Mouse (Mus musculus) retina, postnatal 7 days (tissue): ENCODE results near the gene Proser3.
"Not testable (repeated sequence)": the region's sequence is repeated elsewhere in the genome, so short reads cannot be mapped to it uniquely, and the experiment has no call there.

Experiments used
- DNase-seq: peaks from one replicate; pipeline ENCODE4 v3.0.0-alpha.2; 2012; ENCODE audit warnings: low read depth, low spot score

Proser3 gene

GRCm38 (mm10) chr7:30544327-30544726 lies 7.8 kb downstream of the Proser3 start:
- no peak for DNase-seq

DNA sequence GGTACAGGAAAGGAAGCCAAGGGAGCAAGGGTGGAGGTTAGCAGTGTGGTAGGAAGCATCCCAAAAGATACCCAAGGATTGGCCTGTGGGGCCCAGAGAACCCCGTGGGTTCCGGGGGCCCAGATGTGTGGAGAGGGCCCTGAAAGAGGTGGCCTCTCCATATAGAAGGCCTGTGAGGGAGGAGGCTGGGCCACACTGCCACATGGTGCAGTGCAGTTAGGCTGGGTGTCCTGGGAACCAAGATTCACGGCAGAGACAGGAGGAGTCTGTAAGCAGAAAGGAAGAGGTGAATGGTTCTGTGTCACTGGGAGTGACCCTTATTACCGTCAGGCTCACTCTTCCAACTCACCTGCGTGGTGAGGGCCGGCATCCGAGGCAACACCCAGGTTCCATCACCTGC lies 11.5 kb downstream of the Proser3 start:
- DNase-seq: no peak

DNA sequence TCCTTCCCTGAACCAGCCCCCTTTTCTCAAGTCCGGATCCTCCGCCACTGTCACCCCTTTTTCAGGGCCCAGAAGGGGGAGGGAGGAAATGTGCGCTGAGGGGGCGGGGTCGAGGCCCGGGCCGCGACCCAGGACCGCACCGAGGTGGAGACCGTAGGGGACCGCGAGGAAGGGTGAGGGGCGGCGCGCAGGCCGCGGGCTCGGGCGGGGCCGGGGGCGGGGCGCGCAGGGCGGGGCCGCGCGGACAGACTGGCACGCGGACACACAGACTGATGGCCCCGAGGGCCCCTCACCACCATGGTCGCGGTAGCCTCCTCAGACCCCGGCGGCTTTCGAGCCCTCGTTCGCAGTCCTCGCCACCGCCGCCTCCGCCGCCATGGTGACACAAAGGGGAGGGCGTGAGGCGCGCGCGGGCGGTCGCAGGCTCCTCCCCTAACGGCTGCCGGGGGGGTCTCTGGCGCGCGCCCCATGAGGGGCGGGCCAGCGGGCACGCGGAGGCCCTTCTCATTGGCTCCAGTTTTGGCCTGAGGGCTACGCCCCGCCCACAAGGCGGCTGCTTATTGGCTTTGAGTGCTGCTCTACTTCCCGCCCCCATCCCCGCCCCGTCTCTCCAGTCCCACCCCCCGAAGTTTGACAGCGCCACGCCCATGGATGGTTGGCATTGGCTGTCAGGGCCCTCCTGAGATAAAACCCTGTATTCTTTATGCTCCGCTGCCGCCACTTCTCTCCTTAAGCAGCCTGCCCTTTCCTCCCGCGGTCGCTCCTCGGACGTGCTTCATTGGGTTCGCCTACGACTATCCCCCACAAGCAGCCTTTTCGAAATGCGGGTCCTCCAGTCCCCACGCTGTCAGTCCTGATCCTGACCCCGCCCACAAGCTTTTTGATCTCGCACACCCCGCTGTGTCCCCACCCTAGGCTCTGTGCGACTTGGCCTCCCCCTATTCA lies 17.2 kb downstream of the Proser3 start, which contains the start of gene Arhgap33:
Arhgap33 (minus strand) TSS at position 428 of the 945 bp plus-strand sequence.
- peak; percentile 94 for DNase-seq

- DNase-seq: peak; percentile 11
Measured at GRCm38 (mm10) chr7:30533941-30534632, 18.0 kb downstream of the Proser3 start.

DNA sequence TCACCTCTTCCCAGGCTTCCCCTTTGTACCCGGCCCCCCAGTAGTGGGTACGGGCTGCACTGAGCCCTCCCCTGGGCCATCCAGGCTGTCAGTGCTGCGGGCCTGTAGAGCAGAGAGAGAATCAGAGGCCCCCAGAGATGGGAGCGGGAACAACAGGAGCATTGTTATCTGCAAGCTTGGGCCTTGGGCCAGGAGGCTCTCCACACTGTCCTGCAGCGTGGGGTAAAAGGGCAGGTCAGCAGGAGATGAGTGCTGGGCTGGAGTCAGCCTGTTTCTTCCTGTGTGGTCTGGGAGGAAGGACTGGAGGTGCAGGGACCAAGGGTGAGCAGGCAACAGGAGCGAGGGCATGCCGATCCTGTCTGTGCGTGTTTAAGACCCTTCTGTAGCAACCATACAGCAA lies 19.2 kb downstream of the Proser3 start:
- DNase-seq: peak; percentile 6

DNA sequence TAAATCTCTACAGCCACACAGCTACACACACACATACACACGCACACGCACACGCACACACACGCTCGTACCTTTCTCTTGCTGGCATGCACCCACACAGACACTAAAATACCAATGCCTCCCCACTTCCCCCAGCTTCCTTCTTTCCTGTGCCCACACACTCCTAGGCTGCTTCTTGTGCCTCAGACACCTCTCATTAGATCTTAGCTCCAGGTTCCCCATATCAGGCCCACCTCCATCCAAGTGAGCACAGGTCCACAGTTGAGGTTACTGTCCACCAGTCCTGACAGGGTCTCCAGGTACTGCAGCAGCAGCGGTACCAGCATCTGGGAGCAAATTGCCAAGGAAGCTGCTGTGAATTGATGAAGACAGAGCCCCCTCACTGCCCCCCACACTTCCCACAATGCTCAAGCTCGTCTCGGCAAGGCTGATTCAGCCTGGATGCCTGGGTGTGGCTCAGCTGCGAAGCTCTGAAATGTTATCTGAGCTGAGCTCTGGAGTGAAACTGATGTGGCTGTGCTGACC lies 20.7 kb downstream of the Proser3 start:
- DNase-seq: no peak

- no peak for DNase-seq
Measured at GRCm38 (mm10) chr7:30526981-30527380, 25.1 kb downstream of the Proser3 start.

DNA sequence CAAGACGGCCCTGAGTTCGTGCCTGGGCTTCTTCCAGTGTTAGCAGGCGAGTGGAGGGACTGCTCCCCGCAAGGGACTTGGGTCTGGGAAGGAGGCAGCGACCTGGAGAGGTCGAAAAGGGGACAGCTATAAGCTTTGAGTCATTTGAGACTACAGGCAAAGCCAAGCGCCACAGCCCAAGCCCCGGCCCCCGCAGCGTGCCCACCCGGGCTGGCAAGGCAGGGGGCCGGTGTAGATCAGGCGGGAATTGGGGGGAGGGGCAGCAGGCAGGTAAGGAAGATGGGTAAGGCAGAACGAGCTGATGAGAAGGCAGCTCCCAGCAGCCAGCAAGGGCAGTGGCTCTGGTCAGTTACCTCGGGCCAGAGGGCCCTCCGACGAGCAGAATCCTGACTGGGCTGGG lies 25.7 kb downstream of the Proser3 start:
- DNase-seq: no peak

- DNase-seq: no peak
Measured at GRCm38 (mm10) chr7:30525954-30526353, 26.1 kb downstream of the Proser3 start.

DNA sequence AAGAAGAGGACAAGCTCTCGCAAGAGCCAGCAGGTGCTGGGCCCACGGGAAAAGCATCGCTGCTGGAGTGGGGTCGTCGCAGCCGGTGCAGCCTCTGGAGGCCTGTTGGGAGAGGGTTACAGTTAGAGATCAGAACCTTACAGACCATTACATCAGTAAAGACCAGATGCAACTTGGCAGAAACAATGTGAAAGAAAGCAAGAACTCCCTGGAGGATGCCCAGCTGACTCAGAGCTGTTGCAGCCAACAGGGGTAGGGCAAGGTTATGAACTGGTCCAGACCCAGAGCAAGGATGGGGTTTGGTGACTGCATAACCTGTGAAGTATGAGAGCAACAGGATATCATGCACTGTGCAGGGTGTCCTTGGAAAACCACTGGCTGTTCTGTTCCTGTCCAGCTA lies 27.6 kb downstream of the Proser3 start:
- no peak for DNase-seq

DNA sequence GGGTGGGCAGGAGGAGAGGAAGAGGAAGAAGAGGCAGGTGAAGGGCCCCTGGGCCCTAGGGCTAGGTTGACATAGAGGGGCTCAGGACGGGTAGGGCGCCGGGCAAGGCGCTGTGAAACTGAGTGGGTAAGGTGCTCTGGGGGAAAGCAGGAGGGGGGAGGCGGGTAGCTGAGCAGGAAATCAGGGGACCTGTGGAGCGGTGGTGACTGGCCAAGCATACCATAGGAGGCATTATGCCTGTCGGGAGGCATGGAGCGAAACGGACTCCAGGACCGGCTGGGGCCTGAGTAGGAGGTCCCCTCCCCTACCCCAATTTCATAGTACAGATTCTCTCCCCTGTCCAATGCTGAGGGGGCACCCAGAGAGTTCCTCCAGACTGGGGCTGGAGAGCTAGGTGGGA lies 29.2 kb downstream of the Proser3 start:
- no peak for DNase-seq

GRCm38 (mm10) chr7:30520856-30521255 lies 31.2 kb downstream of the Proser3 start:
- DNase-seq: no peak

GRCm38 (mm10) chr7:30520396-30520795 lies 31.7 kb downstream of the Proser3 start:
- no peak for DNase-seq

- no peak for DNase-seq
Measured at GRCm38 (mm10) chr7:30518325-30518724, 33.8 kb downstream of the Proser3 start.

DNA sequence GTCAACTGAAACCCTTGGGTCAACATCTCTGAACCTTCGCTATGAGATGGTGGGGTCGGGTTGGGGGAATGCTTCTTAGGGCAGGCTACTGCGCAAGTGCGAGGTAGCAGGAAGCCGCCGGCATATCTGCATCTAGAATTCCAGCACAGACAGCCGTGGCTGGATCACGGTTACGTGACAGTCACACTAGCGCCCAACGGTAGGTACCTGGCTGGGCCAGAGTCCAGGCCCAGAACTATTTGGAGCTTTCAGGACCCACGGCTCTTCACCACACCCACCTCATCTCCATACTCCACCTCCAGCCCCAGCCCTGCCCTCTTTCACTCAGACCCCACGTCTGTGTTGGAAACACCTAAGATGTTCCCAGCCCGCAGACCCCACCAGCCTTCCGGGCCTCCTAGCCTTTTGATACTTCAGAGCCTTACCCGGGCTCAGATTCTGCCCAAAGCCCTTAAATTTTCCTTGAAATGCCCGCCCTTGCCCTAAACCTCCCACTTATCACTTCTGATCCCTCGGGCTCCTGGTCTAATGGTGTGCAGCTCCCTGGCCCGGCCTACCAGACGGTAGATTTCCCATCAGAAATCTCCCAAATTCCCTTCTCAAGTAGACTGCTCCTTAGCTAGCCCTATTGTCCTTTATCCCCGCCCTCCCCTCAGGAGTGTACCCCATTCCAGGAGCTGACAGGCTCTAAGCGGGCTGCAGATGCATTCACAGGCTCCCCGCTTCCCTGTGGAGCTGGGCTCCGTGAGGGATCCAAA lies 36.9 kb downstream of the Proser3 start:
- no peak for DNase-seq

GRCm38 (mm10) chr7:30508061-30508460 lies 44.0 kb downstream of the Proser3 start:
- no peak for DNase-seq

GRCm38 (mm10) chr7:30501159-30501558 lies 50.9 kb downstream of the Proser3 start:
- not testable (repeated sequence) for DNase-seq

DNA sequence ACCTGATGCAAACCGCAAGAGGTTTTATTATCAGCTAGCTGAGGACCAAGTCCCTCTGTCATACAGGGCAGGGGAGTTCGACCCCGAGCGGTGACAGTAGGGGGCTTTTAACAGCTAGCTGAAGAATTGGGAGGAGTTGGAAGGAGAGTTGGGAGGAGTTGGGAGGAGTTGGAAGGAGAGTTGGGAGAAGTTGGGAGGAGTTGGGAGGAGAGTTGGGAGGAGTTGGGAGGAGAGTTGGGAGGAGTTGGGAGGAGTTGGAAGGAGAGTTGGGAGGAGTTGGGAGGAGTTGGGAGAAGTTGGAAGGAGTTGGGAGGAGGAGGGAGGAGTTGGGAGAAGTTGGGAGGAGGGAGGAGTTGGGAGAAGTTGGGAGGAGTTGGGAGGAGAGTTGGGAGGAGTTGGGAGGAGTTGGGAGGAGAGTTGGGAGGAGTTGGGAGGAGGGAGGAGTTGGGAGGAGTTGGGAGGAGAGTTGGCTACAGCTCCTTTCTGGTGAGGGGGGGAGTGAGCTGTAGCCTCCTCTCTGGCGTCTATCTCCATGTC lies 56.5 kb downstream of the Proser3 start:
- not testable (repeated sequence) for DNase-seq

DNA sequence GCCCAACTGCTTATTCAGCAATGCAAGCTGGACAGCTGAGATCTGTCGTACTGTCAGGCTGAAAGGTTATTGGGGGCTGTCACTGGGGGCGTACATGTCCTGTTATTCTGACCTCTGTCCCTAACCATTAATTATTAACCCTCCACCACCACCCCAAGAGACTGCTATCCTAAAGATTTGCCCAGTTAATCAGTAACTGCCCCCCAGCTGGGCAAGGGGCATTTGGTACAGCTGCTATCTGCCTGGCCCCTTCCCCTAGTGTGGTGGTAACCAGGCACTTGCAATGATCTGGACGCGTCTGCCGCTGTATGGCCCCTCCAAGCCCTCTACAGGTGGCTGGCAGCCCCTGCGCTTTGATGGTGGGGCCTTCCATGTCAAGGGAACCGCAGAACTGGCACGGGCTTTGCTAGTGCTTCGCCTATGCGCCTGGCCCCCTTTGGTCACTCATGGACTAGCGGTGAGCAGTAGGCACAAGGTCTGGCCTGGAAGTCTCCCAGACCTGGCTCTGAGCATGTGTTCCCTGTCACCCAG lies 58.6 kb downstream of the Proser3 start, which contains the start of gene Prodh2:
Prodh2 (plus strand) TSS at position 222 of the 531 bp plus-strand sequence.
- no peak for DNase-seq

- DNase-seq: peak; percentile 52
Measured at GRCm38 (mm10) chr7:30492765-30493164, 59.3 kb downstream of the Proser3 start.

- DNase-seq: no peak
Measured at GRCm38 (mm10) chr7:30490957-30491307, 61.2 kb downstream of the Proser3 start.
